Mouse (Mus musculus) hematopoietic stem cell, adult 5-6 weeks (primary cell): ENCODE measurements around the gene Accsl. TPM values are rescaled to one million over a fixed set of nuclear protein-coding genes. Genes with fewer than 3 reads are reported as not detected.

ENCODE experiments used
- ATAC-seq, 2 experiments: fragments of 125-278 bp in 1 of 2; replicated peaks in 1 of 2; 2 replicates each; pipeline ENCODE4 v1.8.0; 2016 to 2017; ENCODE audit warnings: inconsistent platforms in 2 of 2, mild to moderate bottlenecking in 2 of 2, moderate number of reproducible peaks in 2 of 2, low read depth in 1 of 2, moderate TSS enrichment in 1 of 2; ENCODE audit not compliant: low FRiP score in 2 of 2, poor library complexity in 2 of 2, severe bottlenecking in 2 of 2, insufficient read depth in 1 of 2, low TSS enrichment in 1 of 2
- total RNA-seq: library from RNA; stranded (forward); fragments of 172-1452, 232-1000 nt; gene quantifications from 2 replicates; pipeline ENCODE4 v1.2.3, GENCODE M21; 2017

The Accsl gene
- total RNA-seq, 1 experiment from 2014 or later: not detected

GRCm38 (mm10) chr2:93881640-93882367, 12.8 kb upstream of the Accsl start:
- no peak for ATAC-seq

GRCm38 (mm10) chr2:93880981-93881380, 12.0 kb upstream of the Accsl start:
- no peak for ATAC-seq

- ATAC-seq: no peak
These were observed 11.5 kb upstream of the Accsl start for GRCm38 (mm10) chr2:93880450-93880849.

- no peak for ATAC-seq
These were observed 8.0 kb upstream of the Accsl start for GRCm38 (mm10) chr2:93877005-93877404.

- no peak for ATAC-seq
These were observed 5.6 kb upstream of the Accsl start for GRCm38 (mm10) chr2:93874606-93875005.

- ATAC-seq: no peak
These were observed 5.2 kb upstream of the Accsl start for GRCm38 (mm10) chr2:93874227-93874514.

- peak; percentile 37 to 81 for ATAC-seq
These were observed 4.7 kb upstream of the Accsl start for GRCm38 (mm10) chr2:93873449-93874226.

GRCm38 (mm10) chr2:93872257-93872656, 3.3 kb upstream of the Accsl start:
- ATAC-seq: no peak

GRCm38 (mm10) chr2:93871411-93871925, 2.5 kb upstream of the Accsl start:
- no peak for ATAC-seq

- ATAC-seq: peak; percentile 50 to 54; a peak in 2 of 4 replicates
These were observed 1.9 kb upstream of the Accsl start for GRCm38 (mm10) chr2:93870842-93871241.

GRCm38 (mm10) chr2:93868566-93868965, 391 bp downstream of the Accsl start:
- ATAC-seq: no peak

- no peak for ATAC-seq
These were observed 5.7 kb downstream of the Accsl start for GRCm38 (mm10) chr2:93863229-93863628.

- no peak for ATAC-seq
These were observed 10.1 kb downstream of the Accsl start for GRCm38 (mm10) chr2:93858845-93859244.

GRCm38 (mm10) chr2:93851303-93851702, 17.7 kb downstream of the Accsl start:
- no peak for ATAC-seq

GRCm38 (mm10) chr2:93850317-93850944, 18.5 kb downstream of the Accsl start:
- peak; percentile 65 to 66 for ATAC-seq

GRCm38 (mm10) chr2:93849505-93850089, 19.4 kb downstream of the Accsl start, which contains the start of gene Accs:
Gene Accs (minus strand): TSS chr2:93849943.
- ATAC-seq: peak; percentile 78 to 79

- no peak for ATAC-seq
These were observed 27.6 kb downstream of the Accsl start for GRCm38 (mm10) chr2:93841349-93841748.

- no peak for ATAC-seq
These were observed 28.8 kb downstream of the Accsl start for GRCm38 (mm10) chr2:93840109-93840508.
